Mouse (Mus musculus) liver, adult 2 months (tissue): Measurements from ENCODE around the gene Moap1. TPM values are rescaled to one million over a fixed set of nuclear protein-coding genes. Genes with fewer than 3 reads are reported as not detected.

Experiments used
- DNase-seq: peaks from one replicate; pipeline ENCODE4 v3.0.0-alpha.2; 2011; ENCODE audit warnings: low read depth, low spot score; ENCODE audit errors: extremely low read depth
- H3K27ac ChIP-seq: fragments of 200-500 bp; replicated peaks from 2 replicates; pipeline ENCODE4 v1.5.1; 2012; ENCODE audit warnings: low read depth, mild to moderate bottlenecking, control low read depth, inconsistent platforms, low read length; ENCODE audit not compliant: insufficient read depth
- H3K27me3 ChIP-seq: fragments of 200-500 bp; 2 replicates; pipeline ENCODE4 v1.6.1; 2012; ENCODE audit warnings: mild to moderate bottlenecking, moderate library complexity, low read length, inconsistent platforms; ENCODE audit not compliant: control insufficient read depth, insufficient read depth
- H3K36me3 ChIP-seq: fragments of 200-500 bp; 2 replicates; pipeline ENCODE4 v1.6.1; 2012; ENCODE audit warnings: low read length, inconsistent platforms; ENCODE audit not compliant: control insufficient read depth, insufficient read depth
- H3K4me1 ChIP-seq: fragments of 200-500 bp; 2 replicates; pipeline ENCODE4 v1.6.1; 2011; ENCODE audit warnings: low read length; ENCODE audit not compliant: control insufficient read depth, insufficient read depth
- H3K4me3 ChIP-seq: fragments of 200-500 bp; 2 replicates; pipeline ENCODE4 v1.5.1; 2011; ENCODE audit warnings: low read depth, mild to moderate bottlenecking, control low read depth, low read length, moderate library complexity; ENCODE audit not compliant: insufficient read depth
- H3K79me2 ChIP-seq: fragments of 200-500 bp; 2 replicates; pipeline ENCODE4 v1.6.1; 2012; ENCODE audit warnings: inconsistent platforms, mild to moderate bottlenecking, low read length, moderate library complexity; ENCODE audit not compliant: control insufficient read depth, insufficient read depth
- H3K9ac ChIP-seq: fragments of 200-500 bp; 2 replicates; pipeline ENCODE4 v1.6.1; 2012; ENCODE audit warnings: low read depth, mild to moderate bottlenecking, control low read depth, inconsistent platforms, low read length
- CTCF ChIP-seq: fragments of 200-500 bp; IDR thresholded peaks from 2 replicates; pipeline ENCODE4 v1.5.1; 2011; ENCODE audit warnings: low read depth, low read length, control low read depth
- POLR2A ChIP-seq: fragments of 200-500 bp; IDR thresholded peaks from 2 replicates; pipeline ENCODE4 v1.6.1; 2011; ENCODE audit warnings: low read length, control low read depth; ENCODE audit not compliant: insufficient read depth; ENCODE audit errors: extremely low read depth
- WGBS: fragments of 180-500 bp; shearing (Covaris S2); methylation state at CpG from one replicate; pipeline ENCODE4 v1.1.7; 2018; 5-methylcytosine and 5-hydroxymethylcytosine counted together
- polyA plus RNA-seq: library from polyadenylated mRNA; depleted of rRNA; stranded (reverse); fragments of >200 nt; gene quantifications from 2 replicates; pipeline ENCODE4 v1.2.3, GENCODE M21; 2012
- total RNA-seq: library from RNA; depleted of rRNA; stranded (reverse); fragments of >200 nt; gene quantifications from 2 replicates; pipeline ENCODE4 v1.2.3, GENCODE M21; 2014

Moap1 gene
- total and polyA plus RNA-seq, 2 experiments, result 0.15 to 1.0 TPM

GRCm38 (mm10) chr12:102740285-102740684, 3.2 kb downstream of the Moap1 start:
- Histone ChIP-seq H3K36me3 (no peaks in the 10 kb centered on the region), H3K9ac (no peak overlapping the region), H3K4me3 (no peak overlapping the region), H3K27me3 (no peaks in the 10 kb centered on the region), H3K4me1 (peaks cover 10% of the 10 kb centered on the region), H3K27ac (no peak overlapping the region), H3K79me2 (no peaks in the 10 kb centered on the region; the same call in 1 of the 2 replicates)
- DNase-seq, result no peak
- TF ChIP-seq POLR2A (no peak), CTCF (no peak)
- 73% methylated on average over 3 of the region's 3 CpGs for WGBS

- H3K27ac ChIP-seq, result no peak overlapping the region
- no peaks in the 10 kb centered on the region for H3K36me3 ChIP-seq
- no peak for DNase-seq
- H3K4me1 ChIP-seq, result peaks cover 5% of the 10 kb centered on the region
- no peak overlapping the region for H3K9ac ChIP-seq
- 70% methylated on average over 5 of the region's 5 CpGs for WGBS
- H3K4me3 ChIP-seq, result no peak overlapping the region
- TF ChIP-seq CTCF (no peak), POLR2A (no peak)
- H3K27me3 ChIP-seq, result no peaks in the 10 kb centered on the region
- H3K79me2 ChIP-seq, result no peaks in the 10 kb centered on the region
These were observed 4.4 kb downstream of the Moap1 start for GRCm38 (mm10) chr12:102739096-102739495.

GRCm38 (mm10) chr12:102733381-102733780, 10.1 kb downstream of the Moap1 start:
- WGBS, result 22% methylated on average over 4 of the region's 5 CpGs
- DNase-seq, result no peak
- no peak overlapping the region for H3K27ac ChIP-seq
- no peaks in the 10 kb centered on the region for H3K79me2 ChIP-seq
- H3K4me1 ChIP-seq, result no peaks in the 10 kb centered on the region
- no peak for TF ChIP-seq POLR2A
- TF ChIP-seq CTCF, result peak; percentile 86
- no peaks in the 10 kb centered on the region for H3K36me3 ChIP-seq
- no peaks in the 10 kb centered on the region for H3K27me3 ChIP-seq
- H3K9ac ChIP-seq, result no peak overlapping the region
- no peak overlapping the region for H3K4me3 ChIP-seq

DNA sequence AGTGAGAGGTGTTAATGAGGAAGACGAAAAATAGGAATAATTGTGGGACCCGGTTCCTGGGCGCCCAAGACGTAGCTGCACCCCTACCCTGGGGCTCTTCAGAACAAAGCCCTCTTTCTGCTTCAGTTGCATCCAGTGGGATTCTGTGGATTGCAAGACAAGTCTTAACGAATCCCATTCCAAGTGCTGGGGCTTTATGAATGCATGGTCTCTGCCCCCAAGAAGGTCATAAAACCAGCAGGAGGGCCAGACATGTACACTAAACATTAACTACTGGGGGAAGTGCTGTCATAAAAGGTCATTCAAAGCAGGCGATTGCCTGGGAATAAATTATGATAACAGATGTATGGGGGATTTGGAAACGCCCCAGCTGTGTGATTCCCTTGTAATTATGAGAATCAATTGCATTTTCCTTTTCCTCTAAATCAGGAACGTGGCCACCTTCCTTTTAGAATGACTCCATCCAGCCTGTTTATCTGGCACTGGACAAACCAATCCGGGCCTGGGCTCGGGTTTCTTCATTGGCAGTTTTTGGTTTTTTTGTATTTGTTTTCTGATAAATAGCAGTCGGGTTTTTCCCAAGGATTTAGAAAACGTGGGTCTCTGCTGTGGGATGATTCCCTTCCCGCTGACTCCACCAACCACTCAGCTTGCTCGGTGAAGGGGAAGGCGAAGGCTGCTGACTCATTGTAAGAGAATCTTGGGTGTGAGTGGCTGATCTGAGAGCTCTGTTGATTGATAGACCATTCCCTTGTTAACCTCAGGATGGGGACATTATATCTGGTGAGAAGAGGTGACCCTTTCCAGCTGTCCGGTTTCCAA, 12.5 kb downstream of the Moap1 start:
- TF ChIP-seq POLR2A, result no peak
- no peak for TF ChIP-seq CTCF
- Histone ChIP-seq H3K4me1 (no peaks in the 10 kb centered on the region), H3K27ac (no peak overlapping the region), H3K27me3 (no peaks in the 10 kb centered on the region), H3K4me3 (no peak overlapping the region), H3K9ac (no peak overlapping the region), H3K79me2 (no peaks in the 10 kb centered on the region), H3K36me3 (no peaks in the 10 kb centered on the region)
- no peak for DNase-seq
- WGBS, result 41% methylated on average over 16 of the region's 16 CpGs

DNA sequence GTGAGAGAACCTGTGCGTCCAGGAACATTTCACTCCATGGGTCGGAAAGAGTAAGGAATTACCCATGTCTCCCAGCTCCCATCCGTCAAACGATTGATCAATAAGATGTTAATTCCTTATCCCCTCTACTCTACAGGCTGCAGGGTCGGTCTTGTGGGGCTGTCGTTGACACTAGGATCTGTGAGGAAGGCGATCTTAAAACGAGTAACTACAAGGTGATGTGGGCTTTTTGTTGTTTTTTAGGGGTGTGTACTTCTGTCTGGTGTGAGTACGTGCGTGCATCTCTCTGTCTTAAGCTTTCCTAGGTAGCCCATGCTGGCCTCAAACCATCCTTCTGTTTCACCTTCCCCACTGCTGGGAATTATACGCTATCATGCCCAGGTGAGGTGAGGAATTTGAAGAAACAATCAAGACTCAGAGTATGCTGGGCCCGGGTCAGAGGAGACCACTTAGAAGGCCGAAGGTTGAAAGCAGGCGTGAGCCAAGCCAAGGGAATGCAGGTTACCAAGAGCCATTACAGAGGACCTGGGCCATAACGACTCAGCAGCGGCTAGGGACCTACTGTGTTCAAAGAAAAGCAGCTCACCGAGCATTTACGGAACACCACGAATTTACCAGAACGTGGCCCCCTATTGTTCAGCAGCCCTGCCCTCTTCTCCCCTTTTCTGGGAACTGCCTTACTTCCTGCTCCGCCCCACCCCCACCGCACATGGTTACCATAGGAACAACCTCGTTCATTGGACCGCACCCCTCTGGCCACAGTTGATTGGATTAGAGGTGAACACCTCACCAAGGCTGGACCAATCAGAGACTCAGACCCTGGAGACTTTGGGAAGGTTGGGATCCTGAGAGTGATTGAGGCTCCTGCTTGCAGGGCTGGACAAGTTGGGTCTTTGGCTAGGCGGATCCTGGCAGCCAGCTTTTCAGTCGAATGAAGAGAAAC, 13.3 kb downstream of the Moap1 start:
- Histone ChIP-seq H3K27me3 (no peaks in the 10 kb centered on the region), H3K4me3 (no peak overlapping the region), H3K4me1 (no peaks in the 10 kb centered on the region), H3K79me2 (no peaks in the 10 kb centered on the region), H3K27ac (no peak overlapping the region), H3K9ac (no peak overlapping the region), H3K36me3 (no peaks in the 10 kb centered on the region)
- DNase-seq, result peak; percentile 29
- 54% methylated on average over 26 of the region's 26 CpGs for WGBS
- TF ChIP-seq CTCF (no peak), POLR2A (no peak)
